Mouse (Mus musculus) heart, adult 2 months (tissue): ENCODE measurements around the gene Lhx6. TPM values are rescaled to one million over a fixed set of nuclear protein-coding genes. Genes with fewer than 3 reads are reported as not detected.

Experiments
- DNase-seq, 2 experiments: peaks; one replicate each; pipeline ENCODE4 v3.0.0; 2021
- H3K27ac ChIP-seq: fragments of 200-600 bp; 2 replicates; pipeline ENCODE4 v1.8.1; 2022
- H3K27me3 ChIP-seq: fragments of 200-500 bp; 2 replicates; pipeline ENCODE4 v1.6.1; 2012; ENCODE audit warnings: mild to moderate bottlenecking, low read length, inconsistent platforms, mixed read lengths; ENCODE audit not compliant: control insufficient read depth, insufficient read depth
- H3K36me3 ChIP-seq: fragments of 200-500 bp; 2 replicates; pipeline ENCODE4 v1.6.1; 2012; ENCODE audit warnings: low read length, inconsistent platforms; ENCODE audit not compliant: control insufficient read depth, insufficient read depth
- H3K4me1 ChIP-seq: fragments of 200-500 bp; 2 replicates; pipeline ENCODE4 v1.6.1; 2011; ENCODE audit warnings: low read length; ENCODE audit not compliant: control insufficient read depth, insufficient read depth
- H3K4me3 ChIP-seq: fragments of 200-600 bp; 2 replicates; pipeline ENCODE4 v1.8.1; 2022
- H3K79me2 ChIP-seq: fragments of 200-500 bp; replicated peaks from 2 replicates; pipeline ENCODE4 v1.6.1; 2012; ENCODE audit warnings: mild to moderate bottlenecking, inconsistent platforms, low read length, moderate library complexity, mixed read lengths; ENCODE audit not compliant: control insufficient read depth, insufficient read depth
- H3K9ac ChIP-seq: fragments of 200-500 bp; 2 replicates; pipeline ENCODE4 v1.6.1; 2012; ENCODE audit warnings: low read depth, mild to moderate bottlenecking, control low read depth, inconsistent platforms, low read length, mixed read lengths
- CTCF ChIP-seq: fragments of 200-600 bp; IDR thresholded peaks from 2 replicates; pipeline ENCODE4 v1.8.1; 2022; ENCODE audit warnings: antibody characterized with exemption, mild to moderate bottlenecking, moderate library complexity
- EP300 ChIP-seq: fragments of 200-500 bp; IDR thresholded peaks from 2 replicates; pipeline ENCODE4 v1.6.1; 2011; ENCODE audit warnings: low read depth, low read length, control low read depth; ENCODE audit not compliant: insufficient read depth
- POLR2A ChIP-seq: fragments of 200-500 bp; IDR thresholded peaks from 2 replicates; pipeline ENCODE4 v1.6.1; 2011; ENCODE audit warnings: mild to moderate bottlenecking, low read depth, low read length, control low read depth; ENCODE audit not compliant: insufficient read depth
- WGBS: fragments of 180-500 bp; shearing (Covaris S2); methylation state at CpG from one replicate; pipeline ENCODE4 v1.1.7; 2018; 5-methylcytosine and 5-hydroxymethylcytosine counted together
- intact Hi-C: fragments of 180-260 bp; cut with DNase I; formaldehyde crosslinking; loops from one replicate; pipeline ENCODE4 v1.15.1; 2025
- polyA plus RNA-seq: library from polyadenylated mRNA; depleted of rRNA; stranded (reverse); fragments of >200 nt; gene quantifications from 2 replicates; pipeline ENCODE4 v1.2.3, GENCODE M21; 2012
- total RNA-seq, 2 experiments: library from RNA; stranded (reverse); gene quantifications; 2 replicates each; pipeline ENCODE4 v1.2.3; 2021

Gene Lhx6
- total and polyA plus RNA-seq, 3 experiments, result 2.0 to 4.7 (median 3.2) TPM

- 2% methylated on average over 4 of the region's 4 CpGs for WGBS
- Histone ChIP-seq H3K27ac (peak overlapping the region; percentile 100), H3K4me3 (peak overlapping the region; percentile 89), H3K36me3 (peaks cover 50% of the 10 kb centered on the region), H3K27me3 (no peaks in the 10 kb centered on the region), H3K79me2 (peaks cover 2% of the 10 kb centered on the region), H3K4me1 (peaks cover 14% of the 10 kb centered on the region), H3K9ac (peak overlapping the region; percentile 78)
- TF ChIP-seq EP300 (no peak), POLR2A (no peak), CTCF (no peak)
- DNase-seq, result no peak
- intact Hi-C loops, result loop anchor here (2.0 to 5.0 kb wide), 3 partner anchors 76 to 124 kb away; partner anchors contain the start of genes Morn5 and Ndufa8
These were observed 30.7 kb upstream of the Lhx6 start for GRCm38 (mm10) chr2:36135887-36136286.

GRCm38 (mm10) chr2:36129051-36129450 is 23.8 kb upstream of the Lhx6 start:
- intact Hi-C loops, result loop anchor here (5.0 kb wide), 2 partner anchors 68 to 97 kb away; no protein-coding TSS in a partner anchor
- peaks cover 5% of the 10 kb centered on the region for H3K79me2 ChIP-seq
- 50% methylated on average over 3 of the region's 3 CpGs for WGBS

DNA sequence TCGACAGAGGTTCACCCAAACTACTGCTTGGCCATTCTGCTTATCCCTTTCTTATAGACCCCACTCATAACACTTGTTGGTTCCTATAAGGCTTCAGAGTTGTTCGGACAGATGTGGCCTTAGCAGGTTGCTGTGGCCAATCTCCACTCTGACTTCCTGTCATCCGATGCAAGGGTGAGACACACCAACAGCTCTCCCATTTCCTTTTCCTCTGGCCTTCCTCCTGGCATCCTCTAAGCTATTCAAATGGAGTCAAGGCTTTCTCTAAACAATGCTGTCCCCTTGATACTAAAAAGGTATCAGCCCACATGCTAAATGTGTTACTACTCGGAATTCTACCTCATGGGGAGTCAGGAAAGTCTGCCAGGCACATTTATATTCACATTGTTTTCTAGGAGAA is 22.8 kb upstream of the Lhx6 start:
- peak in 1 of 2 experiments; percentile 42 for DNase-seq
- WGBS, result 39% methylated on average over 4 of the region's 4 CpGs

More at GRCm38 (mm10) chr2:36129051-36129450, 23.8 kb upstream of the Lhx6 start:
- H3K4me3 ChIP-seq, result no peak overlapping the region
- no peak overlapping the region for H3K9ac ChIP-seq
- TF ChIP-seq CTCF (no peak), POLR2A (no peak), EP300 (no peak)
- H3K4me1 ChIP-seq, result peaks cover 18% of the 10 kb centered on the region
- H3K36me3 ChIP-seq, result peaks cover 69% of the 10 kb centered on the region
- peak overlapping the region; percentile 70 for H3K27ac ChIP-seq
- no peaks in the 10 kb centered on the region for H3K27me3 ChIP-seq
- DNase-seq, result no peak

GRCm38 (mm10) chr2:36126795-36127429 is 21.7 kb upstream of the Lhx6 start:
- Histone ChIP-seq H3K4me1 (peaks cover 18% of the 10 kb centered on the region), H3K4me3 (no peak overlapping the region), H3K79me2 (peaks cover 5% of the 10 kb centered on the region), H3K27ac (no peak overlapping the region; the same call in 1 of the 2 replicates), H3K27me3 (no peaks in the 10 kb centered on the region), H3K36me3 (peaks cover 54% of the 10 kb centered on the region), H3K9ac (no peak overlapping the region)
- 88% methylated on average over 9 of the region's 9 CpGs for WGBS
- intact Hi-C loops, result loop anchor here (5.0 kb wide), 2 partner anchors 70 to 95 kb away; no protein-coding TSS in a partner anchor
- no peak for TF ChIP-seq CTCF
- no peak for TF ChIP-seq POLR2A
- TF ChIP-seq EP300, result no peak
- no peak for DNase-seq

More for the DNA sequence above, 22.8 kb upstream of the Lhx6 start:
- Histone ChIP-seq H3K27ac (peak overlapping the region; percentile 70), H3K36me3 (peaks cover 58% of the 10 kb centered on the region), H3K4me3 (no peak overlapping the region), H3K79me2 (peaks cover 5% of the 10 kb centered on the region), H3K9ac (no peak overlapping the region), H3K27me3 (no peaks in the 10 kb centered on the region), H3K4me1 (peaks cover 18% of the 10 kb centered on the region)
- TF ChIP-seq POLR2A (no peak), CTCF (no peak), EP300 (peak; percentile 86)
- intact Hi-C loops, result loop anchor here (5.0 kb wide), 2 partner anchors 69 to 96 kb away; no protein-coding TSS in a partner anchor

DNA sequence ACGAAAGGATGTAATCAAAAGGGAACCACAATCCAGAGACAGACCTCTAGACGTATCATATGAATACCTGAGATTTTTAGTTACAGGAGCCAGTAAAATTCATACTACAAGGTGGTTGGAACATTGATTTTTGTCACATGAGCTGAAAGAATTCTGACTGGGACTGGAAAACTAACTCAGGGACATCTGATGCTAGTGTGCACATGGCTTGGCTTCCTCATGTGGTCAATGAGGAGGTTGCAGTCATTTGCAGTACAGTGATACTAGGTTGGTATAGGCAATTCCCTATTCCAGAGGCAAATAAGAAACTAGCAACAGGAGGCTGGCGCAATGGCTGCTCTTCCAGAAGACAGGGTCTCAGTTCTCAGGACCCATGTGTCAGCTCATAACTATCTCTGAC is 7.4 kb upstream of the Lhx6 start:
- intact Hi-C loops, result no loop called here
- no peak overlapping the region for H3K4me3 ChIP-seq
- no peak for DNase-seq
- no peaks in the 10 kb centered on the region for H3K36me3 ChIP-seq
- TF ChIP-seq CTCF (0 out of 2 replicates have a peak, but pooled peaks have one; percentile 8), POLR2A (no peak), EP300 (no peak)
- H3K4me1 ChIP-seq, result no peaks in the 10 kb centered on the region
- WGBS, result 80% methylated on average over 3 of the region's 3 CpGs
- H3K27me3 ChIP-seq, result no peaks in the 10 kb centered on the region
- no peak overlapping the region for H3K27ac ChIP-seq
- H3K9ac ChIP-seq, result no peak overlapping the region
- H3K79me2 ChIP-seq, result no peaks in the 10 kb centered on the region

DNA sequence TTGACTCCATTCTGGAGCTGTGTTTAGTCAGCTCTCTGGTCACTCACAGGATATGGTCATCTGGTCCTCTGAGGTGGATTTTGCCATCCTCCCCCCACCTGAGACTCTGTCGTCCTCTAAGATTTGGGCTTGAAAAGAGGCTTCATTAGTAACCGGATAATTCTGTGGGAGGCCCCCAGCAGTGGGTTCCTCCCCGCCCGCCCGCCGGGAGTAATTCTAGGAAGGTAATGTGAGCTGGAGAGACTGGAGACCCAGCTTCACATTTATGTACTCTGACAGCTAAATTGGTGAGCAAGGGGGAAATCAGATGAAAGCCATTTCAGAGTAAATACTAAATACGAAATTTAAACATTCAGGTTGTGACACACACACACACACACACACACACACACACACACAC is 3.4 kb upstream of the Lhx6 start:
- Histone ChIP-seq H3K4me3 (no peak overlapping the region), H3K27ac (no peak overlapping the region), H3K9ac (no peak overlapping the region), H3K36me3 (no peaks in the 10 kb centered on the region), H3K79me2 (no peaks in the 10 kb centered on the region), H3K4me1 (no peaks in the 10 kb centered on the region), H3K27me3 (peaks cover 7% of the 10 kb centered on the region; the same call in 1 of the 2 replicates)
- TF ChIP-seq CTCF (no peak), POLR2A (no peak), EP300 (no peak)
- 21% methylated on average over 7 of the region's 7 CpGs for whole genome bisulfite sequencing
- DNase-seq, result no peak
- intact Hi-C loops, result no loop called here
